Mouse (Mus musculus): ENCODE results near the gene Gm9970. TPM values are rescaled to one million over a fixed set of nuclear protein-coding genes. Genes with fewer than 3 reads are reported as not detected.

The Gm9970 gene
- polyA plus RNA-seq, 1 experiment from 2014 or later: 0.44 TPM

- WGBS: 13% methylated on average over 13 of the region's 13 CpGs
- Histone ChIP-seq H3K36me3 (peaks cover 69% of the 10 kb centered on the region), H3K4me3 (replicated peaks) (peak overlapping the region; percentile 90), H3K27ac (peak overlapping the region; percentile 81), H3K4me1 (peaks cover 2% of the 10 kb centered on the region), H3K9ac (peak overlapping the region; percentile 93), H3K4me2 (peak overlapping the region; percentile 76), H3K9me3 (no peaks in the 10 kb centered on the region), H3K27me3 (replicated peaks) (no peaks in the 10 kb centered on the region)
- ATAC-seq (ENCODE audit: insufficient read depth, low FRiP score, low read depth): no peak
These were observed 39.8 kb downstream of the Gm9970 start for GRCm38 (mm10) chr5:31201042-31201741.

- Histone ChIP-seq H3K4me2 (peak overlapping the region; percentile 76), H3K27ac (no peak overlapping the region), H3K27me3 (replicated peaks) (no peaks in the 10 kb centered on the region), H3K36me3 (peaks cover 71% of the 10 kb centered on the region), H3K9ac (no peak overlapping the region), H3K9me3 (no peaks in the 10 kb centered on the region), H3K4me1 (peaks cover 2% of the 10 kb centered on the region), H3K4me3 (replicated peaks) (peak overlapping the region; percentile 6)
- no peak for ATAC-seq (ENCODE audit: insufficient read depth, low FRiP score, low read depth)
- WGBS: 87% methylated on average over 27 of the region's 27 CpGs
These were observed 40.7 kb downstream of the Gm9970 start for GRCm38 (mm10) chr5:31200327-31200768.

DNA sequence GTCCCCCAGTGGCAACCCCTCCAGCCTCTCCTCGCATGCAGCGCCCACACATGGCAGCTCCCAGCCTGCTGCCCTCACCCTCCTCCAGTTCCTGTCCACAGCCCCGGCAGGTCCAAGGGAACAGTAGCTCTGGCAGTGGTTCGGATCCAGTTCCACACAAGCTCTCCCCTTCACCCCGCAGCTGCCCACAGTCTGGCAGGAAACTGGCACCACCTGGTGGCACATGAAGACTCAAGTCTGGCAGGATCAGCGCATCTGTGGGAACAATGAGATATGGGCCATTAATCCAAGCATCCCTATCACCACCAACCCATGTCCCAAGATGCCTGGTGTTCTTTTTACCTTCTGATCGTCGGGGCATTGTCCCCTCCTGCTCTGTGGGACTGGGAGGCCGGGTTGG is 41.1 kb downstream of the Gm9970 start:
- WGBS: 81% methylated on average over 9 of the region's 9 CpGs
- no peaks in the 10 kb centered on the region for H3K27me3 ChIP-seq (replicated peaks)
- ATAC-seq (ENCODE audit: insufficient read depth, low FRiP score, low read depth): no peak
- H3K9ac ChIP-seq: no peak overlapping the region
- H3K9me3 ChIP-seq: no peaks in the 10 kb centered on the region
- no peak overlapping the region for H3K4me3 ChIP-seq (replicated peaks)
- H3K4me2 ChIP-seq: no peak overlapping the region
- H3K4me1 ChIP-seq: peaks cover 2% of the 10 kb centered on the region
- peaks cover 71% of the 10 kb centered on the region for H3K36me3 ChIP-seq
- H3K27ac ChIP-seq: no peak overlapping the region

GRCm38 (mm10) chr5:31199321-31199892 is 41.6 kb downstream of the Gm9970 start:
- Histone ChIP-seq H3K4me2 (no peak overlapping the region), H3K9me3 (no peaks in the 10 kb centered on the region), H3K36me3 (peaks cover 66% of the 10 kb centered on the region), H3K4me3 (replicated peaks) (no peak overlapping the region), H3K27me3 (replicated peaks) (no peaks in the 10 kb centered on the region), H3K9ac (no peak overlapping the region), H3K27ac (no peak overlapping the region), H3K4me1 (peaks cover 4% of the 10 kb centered on the region)
- ATAC-seq (ENCODE audit: insufficient read depth, low FRiP score, low read depth): no peak
- 88% methylated on average over 19 of the region's 19 CpGs for WGBS

- Histone ChIP-seq H3K9me3 (no peaks in the 10 kb centered on the region), H3K36me3 (peaks cover 65% of the 10 kb centered on the region), H3K27me3 (replicated peaks) (no peaks in the 10 kb centered on the region), H3K4me2 (no peak overlapping the region), H3K4me3 (replicated peaks) (no peak overlapping the region; the same call in 1 of the 2 replicates), H3K4me1 (peaks cover 10% of the 10 kb centered on the region), H3K27ac (no peak overlapping the region), H3K9ac (no peak overlapping the region)
- 82% methylated on average over 5 of the region's 5 CpGs for WGBS
- no peak for ATAC-seq (ENCODE audit: insufficient read depth, low FRiP score, low read depth)
These were observed 42.3 kb downstream of the Gm9970 start for GRCm38 (mm10) chr5:31198616-31199320.

GRCm38 (mm10) chr5:31198170-31198569 is 42.9 kb downstream of the Gm9970 start:
- ATAC-seq (ENCODE audit: insufficient read depth, low FRiP score, low read depth): no peak
- 80% methylated on average over 9 of the region's 9 CpGs for WGBS
- H3K27ac ChIP-seq: no peak overlapping the region
- H3K4me3 ChIP-seq (replicated peaks): no peak overlapping the region
- H3K4me1 ChIP-seq: peaks cover 10% of the 10 kb centered on the region
- H3K36me3 ChIP-seq: peaks cover 60% of the 10 kb centered on the region
- H3K4me2 ChIP-seq: no peak overlapping the region
- no peak overlapping the region for H3K9ac ChIP-seq
- no peaks in the 10 kb centered on the region for H3K27me3 ChIP-seq (replicated peaks)
- no peaks in the 10 kb centered on the region for H3K9me3 ChIP-seq

- WGBS: 94% methylated on average over 12 of the region's 12 CpGs
- Histone ChIP-seq H3K27ac (no peak overlapping the region), H3K27me3 (replicated peaks) (no peaks in the 10 kb centered on the region), H3K4me3 (replicated peaks) (no peak overlapping the region), H3K4me1 (peaks cover 12% of the 10 kb centered on the region), H3K9me3 (no peaks in the 10 kb centered on the region), H3K36me3 (peaks cover 56% of the 10 kb centered on the region), H3K4me2 (no peak overlapping the region), H3K9ac (no peak overlapping the region)
- ATAC-seq (ENCODE audit: insufficient read depth, low FRiP score, low read depth): no peak
These were observed 44.0 kb downstream of the Gm9970 start for GRCm38 (mm10) chr5:31197072-31197471.

GRCm38 (mm10) chr5:31196207-31196606 is 44.8 kb downstream of the Gm9970 start:
- Histone ChIP-seq H3K9ac (no peak overlapping the region), H3K27me3 (replicated peaks) (no peaks in the 10 kb centered on the region), H3K4me1 (peaks cover 18% of the 10 kb centered on the region), H3K4me2 (no peak overlapping the region), H3K4me3 (replicated peaks) (no peak overlapping the region), H3K9me3 (no peaks in the 10 kb centered on the region), H3K36me3 (peaks cover 58% of the 10 kb centered on the region), H3K27ac (no peak overlapping the region)
- ATAC-seq (ENCODE audit: insufficient read depth, low FRiP score, low read depth): no peak
- 86% methylated on average over 10 of the region's 10 CpGs for WGBS

GRCm38 (mm10) chr5:31195671-31196070 is 45.4 kb downstream of the Gm9970 start:
- H3K27me3 ChIP-seq (replicated peaks): no peaks in the 10 kb centered on the region
- H3K9ac ChIP-seq: no peak overlapping the region
- H3K27ac ChIP-seq: no peak overlapping the region
- no peak overlapping the region for H3K4me3 ChIP-seq (replicated peaks)
- 88% methylated on average over 4 of the region's 4 CpGs for WGBS
- H3K9me3 ChIP-seq: no peaks in the 10 kb centered on the region
- H3K4me2 ChIP-seq: no peak overlapping the region
- peaks cover 18% of the 10 kb centered on the region for H3K4me1 ChIP-seq
- peaks cover 62% of the 10 kb centered on the region for H3K36me3 ChIP-seq
- no peak for ATAC-seq (ENCODE audit: insufficient read depth, low FRiP score, low read depth)

- peaks cover 61% of the 10 kb centered on the region for H3K36me3 ChIP-seq
- H3K27me3 ChIP-seq (replicated peaks): no peaks in the 10 kb centered on the region
- no peak for ATAC-seq (ENCODE audit: insufficient read depth, low FRiP score, low read depth)
- 87% methylated on average over 16 of the region's 16 CpGs for WGBS
- no peaks in the 10 kb centered on the region for H3K9me3 ChIP-seq
- no peak overlapping the region for H3K27ac ChIP-seq
- peak overlapping the region; percentile 98; the same call in 1 of the 2 replicates for H3K9ac ChIP-seq
- H3K4me1 ChIP-seq: peaks cover 18% of the 10 kb centered on the region
- peak overlapping the region; percentile 77 for H3K4me2 ChIP-seq
- peak overlapping the region; percentile 91; the same call in 1 of the 2 replicates for H3K4me3 ChIP-seq (replicated peaks)
These were observed 46.2 kb downstream of the Gm9970 start for GRCm38 (mm10) chr5:31194486-31195485.

DNA sequence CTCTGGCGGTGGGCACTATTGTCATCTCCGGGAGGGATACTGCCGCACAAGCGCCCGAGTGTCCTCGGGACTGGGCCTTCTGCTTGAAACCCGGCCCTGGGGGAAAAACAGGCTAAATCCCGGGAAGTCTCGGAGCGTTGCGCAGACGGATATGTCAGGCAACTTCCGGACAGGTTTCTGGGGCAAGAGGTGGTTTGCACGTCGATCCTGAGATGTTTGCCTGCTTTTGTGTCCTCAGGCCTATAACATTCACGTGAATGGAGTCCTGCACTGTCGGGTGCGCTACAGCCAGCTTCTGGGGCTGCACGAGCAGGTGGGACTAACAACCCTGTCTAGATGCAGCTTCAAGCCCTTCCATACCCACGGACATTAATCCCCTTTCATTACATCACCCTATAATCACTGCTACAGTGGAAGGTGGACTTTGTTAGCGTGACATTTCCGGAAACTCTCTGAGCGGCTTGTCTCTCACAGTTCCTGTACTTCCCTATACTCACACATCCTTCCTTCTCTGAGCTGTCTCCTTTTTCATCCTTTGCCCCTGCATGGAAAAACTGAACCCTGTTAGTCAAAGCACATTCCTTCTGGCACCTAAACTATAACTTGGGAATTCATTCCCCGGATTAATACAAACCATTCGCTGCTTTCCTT is 47.3 kb downstream of the Gm9970 start:
- Histone ChIP-seq H3K4me3 (replicated peaks) (peak overlapping the region; percentile 91), H3K27me3 (replicated peaks) (no peaks in the 10 kb centered on the region), H3K27ac (peak overlapping the region; percentile 86), H3K4me1 (peaks cover 18% of the 10 kb centered on the region), H3K9ac (peak overlapping the region; percentile 98), H3K4me2 (peak overlapping the region; percentile 77), H3K36me3 (peaks cover 57% of the 10 kb centered on the region), H3K9me3 (no peaks in the 10 kb centered on the region)
- 10% methylated on average over 25 of the region's 25 CpGs for WGBS
- no peak for ATAC-seq (ENCODE audit: insufficient read depth, low FRiP score, low read depth)

Measured in stomach, embryonic 15.5 days (tissue).